Mouse (Mus musculus) limb, embryonic 14.5 days (tissue): ENCODE results near the gene Cox6a1. TPM values are rescaled to one million over a fixed set of nuclear protein-coding genes. Genes with fewer than 3 reads are reported as not detected.
A peak's percentile ranks its signal among the peaks of the same experiment; 100 is the strongest.
"Not testable (repeated sequence)": the region's sequence is repeated elsewhere in the genome, so short reads cannot be mapped to it uniquely, and the experiment has no call there.

ENCODE experiments used
- ATAC-seq: fragments of 200-750 bp; cut with Nextera tagmentation; 2 replicates; pipeline ENCODE4 v1.8.0; 2017; ENCODE audit warnings: low read depth, moderate number of reproducible peaks, moderate TSS enrichment; ENCODE audit not compliant: low FRiP score
- DNase-seq: peaks from one replicate; pipeline ENCODE4 v3.0.0-alpha.2; 2015; ENCODE audit warnings: low spot score
- H3K27ac ChIP-seq: fragments of 300-500 bp; sonication (generic); replicated peaks from 2 replicates; pipeline ENCODE4 v1.5.1; 2014; ENCODE audit warnings: low read depth, mild to moderate bottlenecking, low read length, moderate library complexity, mixed read lengths
- H3K27me3 ChIP-seq: fragments of 300-500 bp; sonication (generic); 2 replicates; pipeline ENCODE4 v1.6.1; 2014; ENCODE audit warnings: low read length, mixed read lengths; ENCODE audit not compliant: control insufficient read depth, insufficient read depth
- H3K36me3 ChIP-seq: fragments of 300-500 bp; sonication (generic); 2 replicates; pipeline ENCODE4 v1.6.1; 2014; ENCODE audit warnings: mild to moderate bottlenecking, low read length, moderate library complexity, mixed read lengths; ENCODE audit not compliant: control insufficient read depth, insufficient read depth
- H3K4me1 ChIP-seq: fragments of 300-500 bp; sonication (generic); 2 replicates; pipeline ENCODE4 v1.6.1; 2014; ENCODE audit warnings: antibody characterized with exemption, low read length, mixed read lengths; ENCODE audit not compliant: control insufficient read depth, insufficient read depth
- H3K4me2 ChIP-seq: fragments of 300-500 bp; sonication (generic); replicated peaks from 2 replicates; pipeline ENCODE4 v1.6.1; 2014; ENCODE audit warnings: low read depth, mild to moderate bottlenecking, low read length, moderate library complexity; ENCODE audit not compliant: severe bottlenecking
- H3K4me3 ChIP-seq: fragments of 300-500 bp; sonication (generic); replicated peaks from 2 replicates; pipeline ENCODE4 v1.5.1; 2014; ENCODE audit warnings: low read length
- H3K9ac ChIP-seq: fragments of 300-500 bp; sonication (generic); 2 replicates; pipeline ENCODE4 v1.6.1; 2014; ENCODE audit warnings: mild to moderate bottlenecking, low read depth, low read length, moderate library complexity; ENCODE audit not compliant: severe bottlenecking
- H3K9me3 ChIP-seq: fragments of 300-500 bp; sonication (generic); 2 replicates; pipeline ENCODE4 v1.6.1; 2016; ENCODE audit warnings: low read length; ENCODE audit not compliant: control insufficient read depth
- POLR2A ChIP-seq: fragments of 200-500 bp; IDR thresholded peaks from 2 replicates; pipeline ENCODE4 v1.8.0; 2012; ENCODE audit warnings: inconsistent platforms, mild to moderate bottlenecking, moderate library complexity, borderline replicate concordance; ENCODE audit not compliant: insufficient read depth, insufficient read length; ENCODE audit errors: extremely low read depth
- WGBS: fragments of 180-500 bp; shearing (Covaris S2); extraction: QIAGEN DNeasy Blood & Tissue Kit; methylation state at CpG from one replicate; pipeline ENCODE4 v1.1.7; 2014; 5-methylcytosine and 5-hydroxymethylcytosine counted together
- polyA plus RNA-seq, 2 experiments: library from polyadenylated mRNA; depleted of rRNA in 1 of 2; stranded (reverse) in 1 of 2; unstranded in 1 of 2; fragments of >200 nt; fragmentation: Nextera tagmentation in 1 of 2; extraction: Ambion mirVana in 1 of 2; gene quantifications; 2 replicates each; pipeline versions ENCODE4 v1.2.1 to v1.2.3; 2012 to 2014

The Cox6a1 gene
- polyA plus RNA-seq, 2 experiments: 836 to 902 TPM

DNA sequence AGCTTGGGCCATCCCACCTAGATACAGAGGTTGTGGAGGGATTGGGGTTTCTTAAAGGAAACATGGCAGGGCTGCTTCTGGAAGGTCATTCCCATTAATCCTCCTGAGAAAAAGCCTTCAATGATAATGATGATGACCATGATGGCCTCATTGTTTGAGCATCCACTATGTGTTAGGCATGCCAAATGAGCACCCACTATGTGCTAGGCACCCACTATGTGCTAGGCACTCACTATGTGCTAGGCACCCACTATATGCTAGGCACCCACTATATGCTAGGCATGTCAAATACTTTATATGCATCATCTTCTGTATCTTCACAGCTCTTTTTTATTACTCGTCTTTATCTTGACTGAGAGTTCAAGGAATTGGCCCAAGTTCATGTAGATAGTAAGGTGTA, 44.2 kb upstream of the Cox6a1 start:
- DNase-seq: no peak
- ATAC-seq: no peak
- Histone ChIP-seq H3K36me3 (no peaks in the 10 kb centered on the region), H3K4me3 (no peak overlapping the region), H3K9me3 (no peaks in the 10 kb centered on the region), H3K27me3 (no peaks in the 10 kb centered on the region), H3K4me1 (peaks cover 2% of the 10 kb centered on the region; the same call in 1 of the 2 replicates), H3K4me2 (no peak overlapping the region), H3K9ac (no peak overlapping the region), H3K27ac (no peak overlapping the region)
- 94% methylated on average over 1 of the region's 1 CpGs for WGBS
- TF ChIP-seq POLR2A: no peak

DNA sequence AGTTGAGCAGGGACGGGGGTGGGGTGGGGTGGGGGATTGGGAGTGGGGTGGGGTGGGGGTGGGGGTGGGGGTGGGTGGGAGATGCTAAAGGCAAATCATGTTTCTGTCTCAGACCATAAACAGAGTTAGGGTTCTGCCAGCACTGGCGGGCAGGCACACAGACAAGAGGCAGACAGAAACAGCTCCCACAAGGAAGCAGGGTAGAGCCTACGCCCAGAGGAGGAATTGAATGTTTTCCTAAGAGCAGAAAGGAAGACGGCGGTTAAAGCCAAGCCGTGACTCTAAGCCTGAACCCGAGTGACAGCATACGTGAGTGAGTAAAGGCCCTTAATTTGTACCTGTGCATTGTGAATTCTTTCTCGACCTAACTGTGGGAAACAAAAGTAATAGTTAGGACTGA, 43.2 kb upstream of the Cox6a1 start:
- H3K27me3 ChIP-seq: no peaks in the 10 kb centered on the region
- no peak overlapping the region for H3K9ac ChIP-seq
- H3K4me1 ChIP-seq: no peaks in the 10 kb centered on the region
- ATAC-seq (no peak), DNase-seq (no peak)
- no peak overlapping the region for H3K27ac ChIP-seq
- TF ChIP-seq POLR2A: no peak
- no peaks in the 10 kb centered on the region for H3K9me3 ChIP-seq
- 27% methylated on average over 9 of the region's 9 CpGs for WGBS
- H3K36me3 ChIP-seq: no peaks in the 10 kb centered on the region
- H3K4me2 ChIP-seq: no peak overlapping the region
- no peak overlapping the region for H3K4me3 ChIP-seq

DNA sequence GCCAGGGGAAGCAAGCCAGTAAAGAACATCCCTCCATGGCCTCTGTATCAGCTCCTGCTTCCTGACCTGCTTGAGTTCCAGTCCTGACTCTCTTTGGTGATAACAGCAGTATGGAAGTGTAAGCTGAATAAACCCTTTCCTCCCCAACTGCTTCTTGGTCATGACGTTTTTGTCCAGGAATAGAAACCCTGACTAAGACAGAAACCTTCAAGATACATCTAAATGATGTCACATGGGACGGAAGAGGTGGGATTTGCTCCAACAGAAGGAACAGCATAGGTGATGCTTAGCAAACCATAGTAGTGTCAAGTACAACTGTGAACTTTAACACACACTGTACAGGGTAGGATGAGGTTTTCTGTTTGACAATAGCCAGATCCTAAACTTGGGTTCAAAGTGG, 30.1 kb upstream of the Cox6a1 start:
- H3K9me3 ChIP-seq, H3K4me1 ChIP-seq, DNase-seq, H3K4me3 ChIP-seq, H3K36me3 ChIP-seq, H3K27ac ChIP-seq, H3K9ac ChIP-seq, H3K4me2 ChIP-seq, H3K27me3 ChIP-seq, ATAC-seq: not testable (repeated sequence)
- WGBS: 77% methylated on average over 2 of the region's 2 CpGs

DNA sequence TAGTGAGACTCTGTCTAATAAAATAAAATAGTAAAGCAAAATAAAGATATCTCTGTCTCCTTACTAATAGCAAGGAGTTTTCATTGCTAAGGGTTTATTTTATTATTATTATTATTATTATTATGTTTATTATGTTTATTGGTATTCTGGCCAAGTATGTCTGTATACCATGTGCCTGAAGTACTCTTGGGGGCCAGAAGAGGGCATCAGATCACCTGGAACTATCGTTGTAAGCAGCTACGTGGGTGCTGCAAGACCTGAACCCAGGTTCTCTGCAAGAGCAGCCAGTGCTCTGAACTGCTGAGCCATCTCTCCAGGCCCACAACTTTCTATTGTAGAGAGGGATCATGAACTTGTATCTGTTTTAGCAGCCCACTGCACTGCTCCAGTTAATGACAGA, 26.7 kb upstream of the Cox6a1 start:
- H3K4me3 ChIP-seq: no peak overlapping the region
- TF ChIP-seq POLR2A: no peak
- H3K4me1 ChIP-seq: peaks cover 5% of the 10 kb centered on the region; the same call in 1 of the 2 replicates
- no peaks in the 10 kb centered on the region for H3K36me3 ChIP-seq
- no peak overlapping the region for H3K9ac ChIP-seq
- H3K27me3 ChIP-seq: 0 out of 2 replicates have a peak, but pooled peaks cover 5% of the 10 kb centered on the region
- H3K27ac ChIP-seq: no peak overlapping the region
- H3K9me3 ChIP-seq: no peaks in the 10 kb centered on the region
- no peak for ATAC-seq
- DNase-seq: no peak
- 84% methylated on average over 2 of the region's 2 CpGs for WGBS
- no peak overlapping the region for H3K4me2 ChIP-seq

DNA sequence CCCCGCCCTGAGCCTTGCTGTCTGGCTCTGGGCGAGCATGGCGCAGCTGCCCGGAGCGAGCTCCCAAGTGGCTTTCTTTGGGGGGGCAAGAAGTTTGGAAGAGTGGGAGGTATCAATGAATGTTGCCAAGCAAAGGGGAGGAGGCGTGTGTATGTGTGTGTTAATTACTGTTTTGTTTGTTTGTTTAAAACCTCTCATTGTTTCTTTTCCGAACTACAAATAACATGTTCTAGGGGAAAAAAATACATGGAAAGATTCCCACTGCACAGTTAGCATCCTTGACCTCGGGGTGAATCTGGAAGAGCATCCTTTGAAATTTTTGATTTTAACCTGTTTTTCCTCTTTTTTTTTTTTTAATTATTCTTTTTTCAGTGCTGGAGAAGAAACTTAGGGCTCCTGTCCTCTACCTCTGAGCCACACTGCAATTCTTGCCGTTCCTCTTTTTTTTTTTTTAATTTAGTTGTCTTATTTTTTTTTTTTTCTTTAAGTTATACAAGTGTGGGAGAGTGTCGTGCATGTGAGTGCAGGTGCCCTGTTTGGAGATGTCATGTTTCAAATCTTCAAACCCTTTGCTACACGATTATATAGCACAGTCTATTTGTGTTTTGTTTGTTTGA, 25.5 kb upstream of the Cox6a1 start:
- H3K27ac ChIP-seq: no peak overlapping the region
- WGBS: 21% methylated on average over 11 of the region's 11 CpGs
- ATAC-seq: no peak

More for the DNA sequence above, 25.5 kb upstream of the Cox6a1 start:
- TF ChIP-seq POLR2A: no peak
- H3K9ac ChIP-seq: peak overlapping the region; percentile 56
- no peaks in the 10 kb centered on the region for H3K36me3 ChIP-seq
- 0 out of 2 replicates have a peak, but pooled peaks cover 5% of the 10 kb centered on the region for H3K27me3 ChIP-seq
- peak overlapping the region; percentile 28 for H3K4me3 ChIP-seq
- H3K9me3 ChIP-seq: no peaks in the 10 kb centered on the region
- H3K4me2 ChIP-seq: peak overlapping the region; percentile 55
- peaks cover 5% of the 10 kb centered on the region; the same call in 1 of the 2 replicates for H3K4me1 ChIP-seq
- no peak for DNase-seq
